Mouse (Mus musculus): Measurements from ENCODE around the gene Trim40. TPM values are rescaled to one million over a fixed set of nuclear protein-coding genes. Genes with fewer than 3 reads are reported as not detected.

The Trim40 gene
- total RNA-seq, 2 experiments from 2014 or later, result not detected

DNA sequence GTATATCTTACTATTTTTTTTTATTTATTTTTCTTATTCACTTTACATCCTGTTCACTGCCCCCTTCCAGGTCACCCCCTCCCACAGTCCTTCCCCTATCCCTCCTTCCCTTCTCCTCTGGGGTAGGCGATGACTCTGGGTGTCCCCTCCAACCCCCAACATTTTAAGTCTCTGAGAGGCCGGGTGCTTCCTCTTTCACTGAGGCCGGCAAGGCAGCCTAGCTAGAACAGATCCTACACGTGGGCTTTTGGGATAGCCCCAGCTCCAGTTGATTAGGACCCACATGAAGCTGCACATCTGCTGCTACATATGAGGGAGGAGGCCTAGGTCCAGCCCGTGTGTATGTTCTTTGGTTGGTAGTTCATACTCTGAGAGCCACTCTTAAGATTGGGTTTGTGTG lies 50.9 kb downstream of the Trim40 start:
- DNase-seq, result no peak

DNA sequence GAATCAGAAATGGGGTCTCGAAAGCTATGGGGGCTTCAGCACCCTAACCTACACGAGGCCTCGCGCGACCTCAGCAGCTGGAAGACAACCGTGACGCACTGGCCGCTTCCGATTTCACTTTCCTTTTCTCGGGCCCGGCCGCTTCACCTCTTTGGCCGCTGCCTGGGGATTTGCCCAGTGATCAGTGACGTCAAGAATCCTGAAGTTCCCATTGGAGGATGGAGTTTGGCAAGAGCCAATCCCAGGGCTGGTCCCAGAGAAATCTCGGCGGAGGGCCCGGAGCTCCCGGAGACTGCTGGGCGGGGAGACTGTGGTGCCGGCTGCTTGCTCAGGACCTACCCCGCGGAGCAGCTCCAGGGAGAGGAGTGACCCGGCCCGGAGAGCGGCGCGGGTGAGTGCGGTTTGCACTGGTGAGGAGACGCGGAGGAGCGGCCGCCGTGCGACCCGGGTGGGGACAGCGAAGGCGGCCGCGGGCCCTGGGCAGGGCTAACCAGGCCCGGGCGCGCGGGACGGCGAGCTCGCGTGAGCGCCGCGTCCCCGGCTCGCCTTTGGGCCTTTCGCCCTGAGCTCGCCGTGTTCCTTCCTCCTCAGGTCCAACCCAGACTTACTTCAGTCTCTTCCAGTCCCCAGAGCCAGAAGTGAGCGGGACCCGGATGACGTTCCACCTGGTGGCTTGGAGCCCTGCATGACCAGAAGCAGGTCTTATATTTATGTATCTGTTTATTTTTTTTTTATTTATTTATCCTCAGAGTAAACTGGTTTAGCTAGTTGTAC lies 52.9 kb downstream of the Trim40 start, which contains the start of gene Trim26:
TSS of gene Trim26 (plus strand) at position 261 of the 774 bp plus-strand sequence.
- peak; percentile 98 for DNase-seq

DNA sequence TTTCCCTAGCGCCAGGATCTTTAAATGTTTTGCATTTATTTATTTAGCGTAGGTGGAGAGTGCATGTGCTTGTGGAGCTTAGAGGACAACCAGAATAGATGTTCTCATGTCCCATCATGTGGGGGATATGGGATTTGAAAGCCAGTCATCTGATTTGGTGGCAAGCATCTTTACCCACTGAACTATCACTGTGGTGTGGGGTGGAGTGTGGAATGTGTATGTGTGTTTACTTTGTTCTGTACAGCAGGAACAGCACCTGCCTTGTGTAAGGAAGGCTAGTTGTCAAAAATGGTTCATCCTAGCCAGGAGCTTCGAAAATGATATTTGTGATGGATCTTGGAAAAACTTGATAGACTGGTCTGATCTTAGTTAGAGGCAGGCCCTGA lies 53.5 kb downstream of the Trim40 start:
- no peak for DNase-seq

DNA sequence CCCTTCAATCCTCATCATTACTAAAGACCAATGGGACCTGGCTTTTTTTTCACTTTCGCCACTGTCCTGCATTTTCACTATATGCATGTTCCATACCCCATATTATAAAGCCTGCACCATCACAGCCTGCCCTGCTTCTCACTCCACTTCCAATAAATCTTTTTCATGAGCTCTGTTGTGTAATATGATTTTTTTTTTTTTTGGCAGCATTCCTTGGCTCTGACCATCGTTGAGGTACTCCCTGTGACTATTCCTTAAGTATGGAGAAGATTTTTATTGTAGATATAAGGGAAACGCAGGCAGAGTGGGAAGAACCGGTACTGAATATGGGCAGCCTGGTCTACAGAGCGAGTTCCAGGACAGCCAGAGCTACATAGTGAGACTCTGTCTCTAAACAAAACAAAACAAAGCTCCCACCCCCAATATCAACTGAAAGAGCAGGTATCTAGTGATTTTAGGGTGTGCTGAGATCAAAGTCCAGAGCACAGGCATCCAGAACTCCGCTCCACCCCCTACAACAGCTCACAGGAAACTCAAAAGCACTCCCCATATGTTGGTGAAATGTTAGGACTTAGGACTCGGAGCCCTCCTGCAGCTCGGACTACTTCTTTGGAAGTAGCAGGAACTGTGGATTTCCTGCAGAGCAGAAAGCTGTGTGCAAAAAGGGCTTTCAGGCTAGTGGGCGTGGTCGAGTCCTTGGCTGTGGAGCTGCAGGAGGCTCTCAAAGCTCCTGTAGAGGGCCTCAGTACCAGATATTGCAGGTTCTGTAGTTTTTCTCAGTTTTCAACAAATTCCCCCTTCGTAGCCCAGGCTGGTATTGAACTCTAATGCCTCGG lies 54.1 kb downstream of the Trim40 start:
- DNase-seq, result peak; percentile 75

DNA sequence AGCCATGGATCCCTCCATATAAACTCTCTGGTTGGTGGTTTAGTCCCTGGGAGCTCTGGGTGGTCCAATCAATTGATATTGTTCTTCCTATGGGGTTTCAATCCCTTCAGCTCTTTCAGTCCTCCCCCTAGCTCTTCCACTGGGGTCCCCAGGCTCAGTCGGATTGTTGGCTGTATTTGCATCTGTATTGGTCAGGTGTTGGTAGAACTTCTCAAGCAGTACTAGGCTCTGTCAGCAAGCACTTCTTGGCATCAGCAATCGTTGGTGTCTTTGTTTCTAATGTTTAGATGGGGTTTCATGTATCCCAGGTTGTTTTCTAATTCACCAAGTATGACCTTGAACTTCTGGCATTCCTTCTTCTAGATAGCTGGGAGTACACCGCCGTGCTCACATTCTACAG lies 57.2 kb downstream of the Trim40 start:
- no peak for DNase-seq

Other genes starting within 250 kb of the Trim40 start
- gene H2-M9, start 247.5 kb downstream of the Trim40 start, total RNA-seq (2021), result under 1 TPM; 0.51 to 0.93 TPM
- gene H2-M1, start 217.9 kb downstream of the Trim40 start, total RNA-seq (2021), result not detected
- not detected for gene H2-M10.5, start 117.2 kb downstream of the Trim40 start, total RNA-seq (2021)
- gene H2-M10.6, start 78.0 kb downstream of the Trim40 start, total RNA-seq (2021), result not detected
- gene Trim26, start 53.0 kb downstream of the Trim40 start, total RNA-seq (2021), result 10 to 100 TPM; 43.1 to 49.5 TPM
- not detected for gene Trim15, start 22.9 kb downstream of the Trim40 start, total RNA-seq (2021)
- 1 to 10 TPM; 2.1 to 5.4 TPM for gene Trim10, start 20.5 kb downstream of the Trim40 start, total RNA-seq (2021)
- not detected for gene Trim31, start 8.0 kb upstream of the Trim40 start, total RNA-seq (2021)
- under 1 TPM in 1 of 2 experiments, not detected in 1; 0.33 TPM for gene Rnf39, start 52.8 kb upstream of the Trim40 start, total RNA-seq (2021)
- 10 to 100 TPM; 58.5 to 62.7 TPM for gene Ppp1r11, start 61.6 kb upstream of the Trim40 start, total RNA-seq (2021)
- gene Znrd1, start 68.4 kb upstream of the Trim40 start, total RNA-seq (2021), result 10 to 100 TPM; 34.5 to 40.5 TPM
- 10 to 100 TPM; 10.1 to 11.1 TPM for gene Znrd1as, start 68.5 kb upstream of the Trim40 start, total RNA-seq (2021)
- not detected for gene 2410137M14Rik, start 91.1 kb upstream of the Trim40 start, total RNA-seq (2021)
- gene H2-M5, start 99.4 kb upstream of the Trim40 start, total RNA-seq (2021), result not detected
- gene Zfp57, start 111.0 kb upstream of the Trim40 start, total RNA-seq (2021), result 1 to 10 TPM; 4.0 to 7.7 TPM
- not detected for gene Mog, start 133.3 kb upstream of the Trim40 start, total RNA-seq (2021)
- gene Gabbr1, start 155.8 kb upstream of the Trim40 start, total RNA-seq (2021), result 10 to 100 TPM; 22.1 to 40.3 TPM
- gene Olfr90, start 198.4 kb upstream of the Trim40 start, total RNA-seq (2021), result not detected
- not detected for gene Olfr91, start 208.2 kb upstream of the Trim40 start, total RNA-seq (2021)
- not detected for gene Olfr92, start 230.0 kb upstream of the Trim40 start, total RNA-seq (2021)